Comparison of ENCODE assay signal across 12 mouse cellular contexts in genomic region chr13:94073716-94074115, GRCm38 (mm10). TPM values are rescaled to one million over a fixed set of nuclear protein-coding genes. Genes with fewer than 3 reads are reported as not detected.
DNase-seq lines count a peak whose midpoint lies in the region; ATAC-seq lines count a peak whose summit lies in the region.
"Had no signal": no experiment of that assay in that cellular context is flagged by ENCODE, and none has a peak within 500 bp of the region (broad histone marks: within the 10 kb centered on the region; RNA-seq: fewer than 3 reads in every experiment).

No protein-coding gene starts in this region.

- no peaks in the 10 kb centered on the region for H3K27me3 ChIP-seq in kidney, embryonic 15.5 days
- peaks cover 62% of the 10 kb centered on the region for H3K27me3 ChIP-seq in midbrain, embryonic 13.5 days
- peaks cover 42% of the 10 kb centered on the region for H3K27me3 ChIP-seq in midbrain, embryonic 11.5 days (ENCODE audit: control insufficient read depth, insufficient read depth, low read length)
- peaks cover 89% of the 10 kb centered on the region for H3K27me3 ChIP-seq in forebrain, embryonic 10.5 days (ENCODE audit: poor library complexity, severe bottlenecking)

- H3K4me1 ChIP-seq in kidney, embryonic 15.5 days, result peaks cover 93% of the 10 kb centered on the region
- peaks cover 19% of the 10 kb centered on the region for H3K4me1 ChIP-seq in midbrain, embryonic 13.5 days (replicated peaks)
- peaks cover 20% of the 10 kb centered on the region for H3K4me1 ChIP-seq in midbrain, embryonic 11.5 days (ENCODE audit: control insufficient read depth, insufficient read depth, low read length)
- peaks cover 77% of the 10 kb centered on the region for H3K4me1 ChIP-seq in forebrain, embryonic 10.5 days

- no peak overlapping the region for H3K9ac ChIP-seq in kidney, embryonic 15.5 days
- 0 out of 2 replicates have a peak overlapping the region, but pooled peaks have one; percentile 5 for H3K9ac ChIP-seq in midbrain, embryonic 13.5 days (replicated peaks)
- no peak overlapping the region for H3K9ac ChIP-seq in midbrain, embryonic 11.5 days (ENCODE audit: low read length)
- H3K9ac ChIP-seq: liver, embryonic 14.5 days had no signal

- no peak overlapping the region; the same call in 1 of the 2 replicates for H3K4me2 ChIP-seq in kidney, embryonic 15.5 days
- no peak overlapping the region for H3K4me2 ChIP-seq in midbrain, embryonic 13.5 days (replicated peaks)
- H3K4me2 ChIP-seq in midbrain, embryonic 11.5 days, result no peak overlapping the region

- no peak overlapping the region for H3K4me3 ChIP-seq in kidney, embryonic 15.5 days (replicated peaks)
- H3K4me3 ChIP-seq in midbrain, embryonic 13.5 days (replicated peaks), result no peak overlapping the region
- H3K4me3 ChIP-seq in midbrain, embryonic 11.5 days (ENCODE audit: low read depth, low read length), result no peak overlapping the region
- no peak overlapping the region for H3K4me3 ChIP-seq in forebrain, embryonic 10.5 days

- DNase-seq in cerebellum, postnatal 10 days, result peak; percentile 50 to 64
- no peak for DNase-seq in cerebellum, adult 11-12 months
- no peak for DNase-seq in kidney, postnatal 14 days
- DNase-seq in midbrain, embryonic 11.5 days (ENCODE audit: low spot score, missing footprints), result no peak
- no peak for DNase-seq in forebrain, embryonic 10.5 days (ENCODE audit: extremely low spot score, low spot score)
- DNase-seq: adrenal gland, postnatal 25 days; gastrocnemius, postnatal 25 days; kidney, postnatal 10 days had no signal

- peak overlapping the region; percentile 88 for H3K27ac ChIP-seq in kidney, embryonic 15.5 days
- no peak overlapping the region for H3K27ac ChIP-seq in midbrain, embryonic 13.5 days
- H3K27ac ChIP-seq in midbrain, embryonic 11.5 days (ENCODE audit: low read depth, low read length), result no peak overlapping the region
- H3K27ac ChIP-seq in forebrain, embryonic 10.5 days, result no peak overlapping the region
- H3K27ac ChIP-seq: liver, embryonic 14.5 days had no signal

- H3K9me3 ChIP-seq in kidney, embryonic 15.5 days (replicated peaks), result no peaks in the 10 kb centered on the region
- 0 out of 2 replicates have a peak, but pooled peaks cover 5% of the 10 kb centered on the region for H3K9me3 ChIP-seq in midbrain, embryonic 13.5 days
- H3K9me3 ChIP-seq in midbrain, embryonic 11.5 days (ENCODE audit: control insufficient read depth, low read length), result no peaks in the 10 kb centered on the region
- H3K9me3 ChIP-seq in forebrain, embryonic 10.5 days, result no peaks in the 10 kb centered on the region

- H3K36me3 ChIP-seq in kidney, embryonic 15.5 days, result peaks cover 17% of the 10 kb centered on the region
- H3K36me3 ChIP-seq in midbrain, embryonic 13.5 days, result no peaks in the 10 kb centered on the region
- no peaks in the 10 kb centered on the region for H3K36me3 ChIP-seq in midbrain, embryonic 11.5 days (ENCODE audit: control insufficient read depth, insufficient read depth, low read length)
- peaks cover 10% of the 10 kb centered on the region; the same call in 1 of the 2 replicates for H3K36me3 ChIP-seq in forebrain, embryonic 10.5 days (replicated peaks)

- 29% methylated on average over 5 of the region's 5 CpGs for WGBS in kidney, embryonic 15.5 days
- whole genome bisulfite sequencing in midbrain, embryonic 13.5 days, result 70% methylated on average over 5 of the region's 5 CpGs
- 63% methylated on average over 5 of the region's 5 CpGs for WGBS in midbrain, embryonic 11.5 days
- 81% methylated on average over 5 of the region's 5 CpGs for WGBS in forebrain, embryonic 10.5 days

- ATAC-seq in kidney, embryonic 15.5 days (replicated peaks; ENCODE audit: low FRiP score), result no peak
- no peak for ATAC-seq in midbrain, embryonic 13.5 days
- no peak for ATAC-seq in midbrain, embryonic 11.5 days (ENCODE audit: low FRiP score)
- ATAC-seq: forebrain, embryonic 14.5 days had no signal

RNA-seq across cellular contexts. Expression of gene Lhfpl2, which starts 16.1 kb away (rescaled TPM):
- 87.7 and 89.1 TPM in 2 replicates for polyA plus RNA-seq in kidney, embryonic 15.5 days (2015; fragmentation: Nextera tagmentation; extraction: Ambion mirVana)
- polyA plus RNA-seq in midbrain, embryonic 13.5 days (2015; fragmentation: Nextera tagmentation; extraction: Ambion mirVana), result 10.1 and 11.9 TPM in 2 replicates
- 17.0 and 17.3 TPM in 2 replicates for polyA plus RNA-seq in midbrain, embryonic 11.5 days (2014; fragmentation: Nextera tagmentation; extraction: Ambion mirVana)
- 21.0 and 22.0 TPM in 2 replicates for polyA plus RNA-seq in forebrain, embryonic 10.5 days (2016; fragmentation: Nextera tagmentation; extraction: Ambion mirVana)

Comparison
In these comparisons a context has a peak if more than half of its experiments do, and no peak if none do; other contexts are left out.
1. DNase-seq: peak in cerebellum, postnatal 10 days (2 of 2); none in cerebellum, adult 11-12 months (single experiment), kidney, postnatal 14 days (single experiment), midbrain, embryonic 11.5 days (single experiment) and forebrain, embryonic 10.5 days (single experiment).